Mouse (Mus musculus) lung, embryonic 16.5 days (tissue): Measurements from ENCODE around the gene Wwox. TPM values are rescaled to one million over a fixed set of nuclear protein-coding genes. Genes with fewer than 3 reads are reported as not detected.

Source experiments
- ATAC-seq: fragments of 200-750 bp; cut with Nextera tagmentation; 2 replicates; pipeline ENCODE4 v1.8.0; 2017; ENCODE audit warnings: low read depth, mild to moderate bottlenecking, moderate library complexity
- H3K27ac ChIP-seq: fragments of 300-500 bp; sonication (generic); 2 replicates; pipeline ENCODE4 v1.5.1; 2014; ENCODE audit warnings: mild to moderate bottlenecking, control low read depth, low read length
- H3K27me3 ChIP-seq: fragments of 300-500 bp; sonication (generic); 2 replicates; pipeline ENCODE4 v1.6.1; 2014; ENCODE audit warnings: low read depth, low read length, mixed read lengths; ENCODE audit not compliant: control insufficient read depth, insufficient read depth
- H3K36me3 ChIP-seq: fragments of 300-500 bp; sonication (generic); 2 replicates; pipeline ENCODE4 v1.6.1; 2014; ENCODE audit warnings: low read length; ENCODE audit not compliant: control insufficient read depth, insufficient read depth
- H3K4me1 ChIP-seq: fragments of 300-500 bp; sonication (generic); replicated peaks from 2 replicates; pipeline ENCODE4 v1.6.1; 2014; ENCODE audit warnings: low read length, mixed read lengths; ENCODE audit not compliant: control insufficient read depth, insufficient read depth
- H3K4me2 ChIP-seq: fragments of 300-500 bp; sonication (generic); 2 replicates; pipeline ENCODE4 v1.6.1; 2014; ENCODE audit warnings: low read depth, low read length, control low read depth
- H3K4me3 ChIP-seq: fragments of 300-500 bp; sonication (generic); 2 replicates; pipeline ENCODE4 v1.5.1; 2014; ENCODE audit warnings: mild to moderate bottlenecking, low read length, control low read depth
- H3K9ac ChIP-seq: fragments of 300-500 bp; sonication (generic); 2 replicates; pipeline ENCODE4 v1.6.1; 2014; ENCODE audit warnings: low read length, control low read depth
- H3K9me3 ChIP-seq: fragments of 300-500 bp; sonication (generic); 2 replicates; pipeline ENCODE4 v1.6.1; 2016; ENCODE audit warnings: low read length; ENCODE audit not compliant: control insufficient read depth
- WGBS: fragments of 180-500 bp; shearing (Covaris S2); extraction: QIAGEN DNeasy Blood & Tissue Kit; methylation state at CpG from one replicate; pipeline ENCODE4 v1.1.7; 2014; 5-methylcytosine and 5-hydroxymethylcytosine counted together
- polyA plus RNA-seq: library from polyadenylated mRNA; unstranded; fragments of >200 nt; fragmentation: Nextera tagmentation; extraction: Ambion mirVana; gene quantifications from 2 replicates; pipeline ENCODE4 v1.2.1, GENCODE M21; 2015

Gene Wwox
- polyA plus RNA-seq, 1 experiment from 2014 or later: 20.2 TPM

DNA sequence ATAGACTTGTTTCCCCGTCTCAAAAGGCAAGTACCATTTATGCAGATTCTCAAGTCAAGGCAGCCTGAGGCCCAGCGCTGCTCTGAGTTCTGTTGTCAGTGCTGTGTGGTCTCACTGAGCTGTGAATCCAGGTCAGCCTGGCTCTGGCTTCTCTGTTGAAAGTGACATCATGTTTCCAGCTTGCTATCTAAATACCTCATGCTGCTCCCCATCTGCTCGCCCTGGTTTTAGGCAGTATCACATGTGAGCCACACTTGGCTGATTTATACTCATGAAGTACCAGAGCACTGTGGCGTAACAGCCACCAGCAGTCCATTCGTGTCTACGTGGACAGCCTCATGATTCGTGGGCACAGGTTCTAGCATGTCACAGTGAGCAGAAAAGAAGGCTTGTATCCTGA, 235.7 kb downstream of the Wwox start:
- H3K4me3 ChIP-seq: no peak overlapping the region

DNA sequence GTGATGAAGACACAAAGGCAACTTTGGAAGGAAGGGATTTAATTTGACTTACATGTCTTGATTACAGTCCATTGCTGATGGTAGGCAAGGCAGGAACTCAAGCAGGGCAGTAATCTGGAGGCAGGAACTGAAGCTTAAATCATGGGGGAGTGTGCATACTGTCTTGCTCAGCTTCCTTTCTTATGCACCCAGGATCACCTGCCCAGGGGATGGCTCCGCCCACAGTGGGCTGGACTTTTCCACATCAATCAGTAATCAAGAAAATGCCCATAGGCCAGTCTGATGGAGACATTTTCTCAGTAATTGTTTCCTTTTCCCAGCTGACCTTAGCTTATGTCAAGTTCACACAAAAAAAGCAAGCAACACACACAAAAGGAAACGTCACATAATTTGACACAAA, 237.5 kb downstream of the Wwox start:
- no peak for ATAC-seq
- peaks cover 13% of the 10 kb centered on the region for H3K4me1 ChIP-seq
- no peaks in the 10 kb centered on the region for H3K9me3 ChIP-seq
- no peaks in the 10 kb centered on the region for H3K27me3 ChIP-seq
- H3K9ac ChIP-seq: no peak overlapping the region
- no peak overlapping the region for H3K4me3 ChIP-seq
- WGBS: 80% methylated on average over 2 of the region's 2 CpGs
- no peak overlapping the region for H3K4me2 ChIP-seq
- H3K36me3 ChIP-seq: no peaks in the 10 kb centered on the region
- H3K27ac ChIP-seq: no peak overlapping the region

More for the DNA sequence above, 235.7 kb downstream of the Wwox start:
- no peak for ATAC-seq
- WGBS: 89% methylated on average over 7 of the region's 7 CpGs
- no peak overlapping the region for H3K4me2 ChIP-seq
- H3K27ac ChIP-seq: no peak overlapping the region
- H3K9me3 ChIP-seq: no peaks in the 10 kb centered on the region
- H3K9ac ChIP-seq: no peak overlapping the region
- no peaks in the 10 kb centered on the region for H3K36me3 ChIP-seq
- H3K27me3 ChIP-seq: no peaks in the 10 kb centered on the region
- peaks cover 7% of the 10 kb centered on the region for H3K4me1 ChIP-seq

DNA sequence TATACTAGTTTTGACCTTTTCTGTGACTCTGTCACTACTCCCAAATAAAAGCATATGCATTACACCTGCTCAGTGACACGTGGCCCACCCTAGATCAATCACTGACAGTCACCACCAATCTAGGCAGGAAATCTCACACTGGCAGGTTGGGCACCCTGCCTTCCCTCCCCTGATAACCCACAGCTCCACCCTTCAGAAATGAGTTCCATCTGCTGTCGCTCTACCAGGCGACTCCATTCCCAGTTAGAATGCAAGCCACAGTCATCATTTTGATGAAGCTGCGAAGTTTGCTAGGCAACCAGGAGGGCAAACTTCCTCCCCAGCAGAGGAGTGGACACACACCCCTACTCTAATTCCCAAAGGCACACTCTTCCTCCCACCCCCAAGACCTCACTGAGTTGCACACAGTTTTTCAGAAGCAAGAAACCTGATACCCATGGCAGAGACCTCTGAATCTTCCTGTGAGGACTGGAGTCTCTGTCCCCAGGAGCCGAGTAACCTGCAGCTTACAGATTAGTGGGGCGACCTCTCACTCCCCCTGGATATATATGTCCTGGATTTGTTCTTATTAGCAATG, 238.2 kb downstream of the Wwox start:
- no peak overlapping the region for H3K9ac ChIP-seq
- H3K9me3 ChIP-seq: no peaks in the 10 kb centered on the region
- no peak overlapping the region for H3K4me2 ChIP-seq
- no peaks in the 10 kb centered on the region for H3K36me3 ChIP-seq
- 49% methylated on average over 6 of the region's 6 CpGs for WGBS
- H3K27me3 ChIP-seq: no peaks in the 10 kb centered on the region
- no peak for ATAC-seq
- H3K4me1 ChIP-seq: peaks cover 17% of the 10 kb centered on the region
- no peak overlapping the region for H3K27ac ChIP-seq
- H3K4me3 ChIP-seq: no peak overlapping the region

DNA sequence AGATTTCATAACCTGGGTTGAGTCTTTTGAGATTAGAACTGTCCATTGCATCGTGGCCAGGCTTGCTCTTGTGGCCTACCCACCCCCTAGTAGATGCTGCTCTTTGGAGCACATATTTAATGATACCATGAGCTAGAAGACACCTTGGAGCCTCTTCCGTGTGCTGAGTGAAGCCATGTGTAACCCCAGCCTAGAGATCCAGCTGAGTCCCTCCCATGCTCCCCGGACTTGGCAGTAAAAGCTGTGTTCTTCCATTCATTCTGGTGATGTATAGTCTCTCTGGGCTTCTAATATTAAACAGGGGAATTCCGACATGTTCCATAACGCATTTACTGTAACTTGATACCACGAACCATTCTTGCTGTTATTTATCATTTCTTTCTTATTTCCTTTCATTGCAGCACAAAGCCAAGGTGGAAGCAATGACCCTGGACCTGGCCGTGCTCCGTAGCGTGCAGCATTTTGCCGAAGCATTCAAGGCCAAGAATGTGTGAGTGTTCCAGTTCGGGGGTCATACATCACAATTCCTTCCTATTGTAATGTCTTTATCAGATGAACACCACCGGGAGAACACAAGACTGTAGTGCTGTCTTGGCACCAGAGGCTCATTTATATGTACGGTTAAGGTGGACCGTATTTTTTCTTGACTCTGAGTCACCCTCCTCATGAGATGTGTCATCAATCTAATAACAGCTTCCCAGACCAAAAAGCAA, 240.1 kb downstream of the Wwox start:
- Histone ChIP-seq H3K27me3 (no peaks in the 10 kb centered on the region), H3K27ac (peak overlapping the region; percentile 51), H3K9ac (no peak overlapping the region), H3K4me3 (no peak overlapping the region), H3K4me1 (peaks cover 17% of the 10 kb centered on the region), H3K36me3 (no peaks in the 10 kb centered on the region), H3K4me2 (no peak overlapping the region), H3K9me3 (no peaks in the 10 kb centered on the region)
- WGBS: 42% methylated on average over 14 of the region's 14 CpGs
- ATAC-seq: peak; percentile 37

DNA sequence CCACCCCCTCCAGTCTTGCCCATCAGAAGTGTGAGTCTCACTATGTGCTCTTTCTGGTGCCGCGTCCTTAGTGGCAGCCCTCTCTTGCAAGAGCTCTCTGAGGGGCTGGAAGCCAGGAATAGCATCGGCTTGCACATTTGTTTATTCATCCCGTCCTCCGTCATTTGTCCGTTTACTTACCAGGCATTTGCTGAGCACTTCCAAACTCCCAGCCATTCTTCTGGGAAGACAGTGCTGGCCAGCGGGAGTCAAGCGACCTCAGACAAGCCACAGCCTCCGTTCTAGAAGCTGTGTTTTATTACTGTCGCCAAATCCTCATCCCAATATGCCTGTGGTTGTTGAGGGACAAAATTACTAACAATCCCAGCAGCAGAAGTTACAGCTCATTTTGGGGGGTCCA, 241.7 kb downstream of the Wwox start:
- Histone ChIP-seq H3K4me3 (no peak overlapping the region), H3K27ac (peak overlapping the region; percentile 90), H3K27me3 (no peaks in the 10 kb centered on the region), H3K9me3 (no peaks in the 10 kb centered on the region), H3K4me2 (no peak overlapping the region), H3K4me1 (peaks cover 17% of the 10 kb centered on the region), H3K36me3 (no peaks in the 10 kb centered on the region), H3K9ac (no peak overlapping the region)
- ATAC-seq: peak; percentile 50
- WGBS: 20% methylated on average over 10 of the region's 10 CpGs

DNA sequence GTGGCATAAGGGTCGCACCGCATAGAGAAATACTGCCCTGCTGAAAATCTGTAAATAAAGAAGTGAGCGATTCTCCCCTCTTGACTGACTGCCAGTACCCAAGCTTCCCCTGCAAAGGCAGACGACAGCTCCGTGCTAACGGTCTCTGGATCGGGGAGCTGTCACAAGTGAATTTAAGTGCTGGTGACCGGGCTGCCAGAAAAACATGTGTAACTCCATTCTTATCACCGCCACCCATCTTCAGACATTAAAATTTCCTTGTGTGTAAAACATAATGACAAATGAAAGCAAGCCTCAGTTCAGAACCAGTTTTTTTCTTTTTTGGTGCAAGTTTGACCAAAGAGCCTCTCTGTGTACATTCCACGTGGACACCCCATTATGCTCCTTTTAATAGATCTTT, 242.7 kb downstream of the Wwox start:
- Histone ChIP-seq H3K27ac (peak overlapping the region; percentile 90), H3K4me1 (peaks cover 17% of the 10 kb centered on the region), H3K4me2 (no peak overlapping the region), H3K9ac (no peak overlapping the region; the same call in 1 of the 2 replicates), H3K4me3 (no peak overlapping the region), H3K9me3 (no peaks in the 10 kb centered on the region), H3K36me3 (no peaks in the 10 kb centered on the region), H3K27me3 (no peaks in the 10 kb centered on the region)
- 28% methylated on average over 10 of the region's 10 CpGs for WGBS
- peak; percentile 28; the same call in 1 of the 2 replicates for ATAC-seq

DNA sequence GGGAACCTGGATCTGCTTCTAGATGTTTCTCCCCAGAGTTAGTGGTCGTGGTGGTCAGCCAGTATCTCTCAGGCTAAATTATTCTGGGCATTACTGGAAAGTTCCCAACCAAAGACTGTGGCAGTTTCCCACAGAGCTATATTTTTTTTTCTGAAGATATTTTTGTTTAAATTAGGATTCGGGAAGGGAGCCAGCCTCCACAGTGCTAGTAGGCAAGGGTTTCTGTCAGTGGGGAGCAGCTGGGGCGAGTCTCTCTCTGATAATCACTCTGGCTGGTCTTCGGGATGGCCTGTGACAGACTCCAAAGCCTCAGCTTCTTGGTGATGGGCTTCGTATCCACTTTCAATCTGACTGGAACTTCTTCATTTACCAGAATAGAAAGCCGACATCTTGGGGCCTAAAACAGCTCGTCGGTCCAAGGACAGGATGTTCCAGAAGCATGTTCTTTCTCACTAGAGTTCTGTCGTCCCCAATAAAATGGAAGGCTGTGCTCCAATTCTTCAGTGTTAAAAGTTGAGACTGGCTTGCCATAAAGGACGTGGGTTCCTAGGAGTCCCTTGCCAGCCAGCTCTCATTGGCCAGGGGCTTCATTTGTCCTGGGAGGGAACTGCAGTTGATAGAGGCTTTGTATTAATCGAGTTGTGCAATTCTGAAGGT, 244.7 kb downstream of the Wwox start:
- no peaks in the 10 kb centered on the region for H3K27me3 ChIP-seq
- H3K4me3 ChIP-seq: no peak overlapping the region
- peak; percentile 90 for ATAC-seq
- WGBS: 42% methylated on average over 11 of the region's 11 CpGs
- no peaks in the 10 kb centered on the region for H3K36me3 ChIP-seq
- no peak overlapping the region; the same call in 1 of the 2 replicates for H3K9ac ChIP-seq
- H3K27ac ChIP-seq: peak overlapping the region; percentile 80
- H3K9me3 ChIP-seq: no peaks in the 10 kb centered on the region
- H3K4me1 ChIP-seq: peaks cover 16% of the 10 kb centered on the region
- H3K4me2 ChIP-seq: no peak overlapping the region

DNA sequence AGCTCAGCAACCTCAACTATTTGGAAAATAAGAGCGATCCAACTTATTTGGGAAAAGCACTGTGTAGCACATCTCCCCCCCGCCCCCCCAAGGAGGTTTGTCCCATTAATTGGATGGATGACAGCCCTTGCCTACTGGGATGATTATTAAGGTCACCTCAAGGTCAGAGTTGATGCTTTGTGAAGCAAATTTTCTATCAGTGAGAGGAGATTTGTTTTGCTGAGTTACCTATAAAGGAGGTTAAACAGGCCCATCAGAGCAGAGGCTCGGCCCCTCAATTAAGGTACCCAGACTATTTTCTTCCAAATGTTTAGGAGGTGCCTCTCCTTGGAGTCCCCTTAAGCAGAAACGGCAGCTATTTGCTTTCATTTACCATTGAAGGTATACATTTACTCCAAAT, 247.0 kb downstream of the Wwox start:
- 83% methylated on average over 4 of the region's 4 CpGs for WGBS
- no peaks in the 10 kb centered on the region for H3K27me3 ChIP-seq
- no peak overlapping the region for H3K27ac ChIP-seq
- H3K9ac ChIP-seq: no peak overlapping the region
- no peaks in the 10 kb centered on the region for H3K36me3 ChIP-seq
- H3K4me2 ChIP-seq: no peak overlapping the region
- peaks cover 5% of the 10 kb centered on the region for H3K4me1 ChIP-seq
- H3K9me3 ChIP-seq: no peaks in the 10 kb centered on the region
- ATAC-seq: no peak
- no peak overlapping the region for H3K4me3 ChIP-seq

DNA sequence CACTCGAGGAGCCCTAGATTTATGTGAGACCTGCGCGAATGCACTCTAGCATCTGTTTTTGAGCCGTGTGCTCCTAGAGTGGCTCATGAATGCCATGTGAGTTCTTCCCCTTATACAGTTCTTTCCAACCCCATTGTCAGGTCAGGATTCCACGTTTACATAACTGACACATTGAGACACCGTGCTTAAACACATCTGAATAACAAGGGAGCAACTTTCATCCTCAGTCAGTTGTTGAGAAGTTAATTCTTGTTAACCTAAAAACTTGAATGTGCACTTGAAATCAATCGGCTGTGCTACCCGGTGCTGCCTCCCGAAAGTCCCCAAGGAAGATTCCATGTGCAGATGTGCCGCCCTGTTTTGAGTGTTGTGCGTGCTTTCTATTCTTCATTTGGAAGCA, 249.3 kb downstream of the Wwox start:
- Histone ChIP-seq H3K9ac (no peak overlapping the region), H3K27me3 (no peaks in the 10 kb centered on the region), H3K4me1 (no peaks in the 10 kb centered on the region), H3K4me2 (no peak overlapping the region), H3K9me3 (no peaks in the 10 kb centered on the region), H3K4me3 (no peak overlapping the region), H3K36me3 (no peaks in the 10 kb centered on the region), H3K27ac (no peak overlapping the region)
- 82% methylated on average over 11 of the region's 11 CpGs for WGBS
- no peak for ATAC-seq
